Mouse (Mus musculus): Measurements from ENCODE around the gene Nceh1. TPM values are rescaled to one million over a fixed set of nuclear protein-coding genes. Genes with fewer than 3 reads are reported as not detected.
A peak's percentile ranks its signal among the peaks of the same experiment; 100 is the strongest.
"Not testable (repeated sequence)": the region's sequence is repeated elsewhere in the genome, so short reads cannot be mapped to it uniquely, and the experiment has no call there.

Nceh1 gene
- total RNA-seq, 2 experiments from 2014 or later = 108 to 114 TPM

DNA sequence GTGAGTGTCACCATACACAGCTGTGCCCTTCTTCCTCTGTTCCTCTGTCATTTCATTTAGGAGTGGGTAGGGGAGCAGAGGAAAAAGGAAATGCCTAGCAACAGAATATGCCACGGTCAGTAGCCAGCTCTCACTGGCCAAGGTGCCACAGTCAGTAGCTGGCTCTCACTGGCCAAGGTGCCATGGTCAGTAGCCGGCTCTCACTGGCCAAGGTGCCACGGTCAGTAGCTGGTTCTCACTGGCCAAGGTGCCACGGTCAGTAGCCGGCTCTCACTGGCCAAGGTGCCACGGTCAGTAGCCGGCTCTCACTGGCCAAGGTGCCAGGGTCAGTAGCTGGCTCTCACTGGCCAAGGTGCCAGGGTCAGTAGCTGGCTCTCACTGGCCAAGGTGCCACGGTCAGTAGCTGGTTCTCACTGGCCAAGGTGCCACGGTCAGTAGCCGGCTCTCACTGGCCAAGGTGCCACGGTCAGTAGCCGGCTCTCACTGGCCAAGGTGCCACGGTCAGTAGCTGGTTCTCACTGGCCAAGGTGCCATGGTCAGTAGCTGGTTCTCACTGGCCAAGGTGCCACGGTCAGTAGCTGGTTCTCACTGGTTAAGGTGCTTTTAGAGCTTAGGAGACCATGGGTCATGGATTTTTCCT lies 96.6 kb downstream of the Nceh1 start:
- DNase-seq (ENCODE audit: low spot score in 2 of 2) = not testable (repeated sequence)

DNA sequence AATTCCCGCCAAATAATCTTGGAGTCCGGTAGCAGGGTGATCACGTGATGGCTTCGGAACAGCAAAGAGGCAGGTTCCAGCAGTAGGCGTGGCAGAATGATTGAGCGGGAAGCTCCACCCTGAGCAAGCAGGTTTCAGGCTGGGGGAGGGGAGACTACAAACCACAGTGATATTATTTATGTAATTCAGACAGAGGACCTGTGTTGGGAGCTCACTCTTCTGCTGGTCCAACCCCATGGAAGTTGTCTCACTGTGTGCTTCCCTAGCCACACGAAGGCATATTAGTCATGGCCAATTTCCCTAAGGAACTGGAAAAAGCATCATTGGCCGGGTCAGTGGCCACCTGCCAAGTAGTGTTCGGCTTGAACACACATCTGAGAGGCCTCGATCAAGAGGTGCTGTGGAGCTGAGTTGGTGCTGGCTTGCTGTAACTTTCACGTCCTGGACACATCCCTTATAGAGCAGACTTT lies 97.5 kb downstream of the Nceh1 start:
- no peak for DNase-seq (ENCODE audit: low spot score in 2 of 2)

DNA sequence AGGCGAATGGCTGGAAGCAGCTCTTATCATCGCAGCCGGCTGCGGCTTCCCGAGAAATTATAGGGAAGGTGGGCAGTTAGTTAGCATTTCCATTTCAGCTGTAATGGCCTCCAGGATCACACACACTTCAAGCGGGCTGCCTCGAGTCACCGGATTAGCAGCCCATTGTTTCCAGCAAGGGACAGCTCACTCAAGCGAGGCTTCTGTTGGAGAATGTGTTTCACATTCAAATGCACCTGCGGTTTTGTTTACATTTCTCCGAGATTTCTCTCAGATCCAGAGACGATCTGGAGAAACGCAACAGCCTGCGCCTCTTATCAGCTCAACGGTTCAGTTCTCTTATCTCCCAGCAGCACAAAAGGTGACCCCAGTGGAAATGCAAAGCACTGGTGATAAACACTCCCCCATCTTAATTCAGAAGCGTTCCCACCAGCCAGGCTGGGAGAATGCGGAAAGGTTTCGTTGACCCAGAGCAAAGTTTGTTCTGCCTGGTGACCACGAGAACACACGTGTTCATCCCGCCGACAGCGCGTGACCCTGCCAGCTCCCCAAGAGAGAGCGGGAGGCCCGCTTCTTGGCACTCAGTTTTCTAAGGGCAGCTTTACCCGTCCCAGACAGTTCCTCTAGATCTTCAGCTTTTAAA lies 100.4 kb downstream of the Nceh1 start:
- DNase-seq (ENCODE audit: low spot score in 2 of 2) = no peak

GRCm38 (mm10) chr3:27283796-27284195 lies 101.0 kb downstream of the Nceh1 start:
- DNase-seq (ENCODE audit: low spot score in 2 of 2) = no peak

DNA sequence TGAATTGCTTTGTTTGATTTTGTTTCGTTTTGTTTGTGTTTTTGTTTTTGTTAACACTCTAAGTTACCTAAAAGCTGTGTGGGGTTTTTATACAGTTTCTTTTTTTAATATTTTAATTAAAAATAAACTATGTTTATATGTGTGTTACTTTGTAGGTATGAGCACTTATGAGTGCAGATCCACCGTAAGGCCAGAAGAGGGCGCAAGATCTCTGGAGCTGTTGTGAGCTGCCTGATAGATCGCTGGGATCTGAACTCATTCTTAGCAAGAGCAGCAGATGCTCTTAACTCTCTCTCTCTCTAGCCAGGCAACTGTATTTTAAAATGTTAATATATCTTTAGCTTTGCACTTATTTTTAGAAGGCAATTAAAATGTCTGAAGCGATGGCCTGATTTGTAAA lies 101.5 kb downstream of the Nceh1 start:
- DNase-seq (ENCODE audit: low spot score in 2 of 2) = no peak

- DNase-seq (ENCODE audit: low spot score in 2 of 2) = no peak
Measured at GRCm38 (mm10) chr3:27285072-27285471, 102.3 kb downstream of the Nceh1 start.

DNA sequence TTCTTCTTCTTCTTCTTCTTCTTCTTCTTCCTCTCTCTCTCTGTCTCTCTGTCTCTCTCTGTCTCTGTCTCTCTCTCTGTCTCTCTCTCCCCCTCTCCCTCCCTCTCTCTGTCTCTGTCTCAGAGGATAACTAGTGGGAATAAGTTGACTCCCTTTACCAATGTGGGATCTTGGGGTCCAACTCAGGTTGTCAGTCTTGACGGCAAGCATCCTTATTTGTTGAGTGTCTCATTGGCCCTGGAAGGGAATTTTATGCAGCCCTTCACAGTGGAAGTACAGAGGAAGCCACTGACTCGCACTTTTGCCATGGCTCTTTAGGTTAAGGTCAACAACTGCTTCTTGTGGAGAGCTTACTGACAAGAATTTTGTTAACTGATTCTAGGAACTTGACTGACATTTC lies 105.5 kb downstream of the Nceh1 start:
- DNase-seq (ENCODE audit: low spot score in 2 of 2) = no peak

DNA sequence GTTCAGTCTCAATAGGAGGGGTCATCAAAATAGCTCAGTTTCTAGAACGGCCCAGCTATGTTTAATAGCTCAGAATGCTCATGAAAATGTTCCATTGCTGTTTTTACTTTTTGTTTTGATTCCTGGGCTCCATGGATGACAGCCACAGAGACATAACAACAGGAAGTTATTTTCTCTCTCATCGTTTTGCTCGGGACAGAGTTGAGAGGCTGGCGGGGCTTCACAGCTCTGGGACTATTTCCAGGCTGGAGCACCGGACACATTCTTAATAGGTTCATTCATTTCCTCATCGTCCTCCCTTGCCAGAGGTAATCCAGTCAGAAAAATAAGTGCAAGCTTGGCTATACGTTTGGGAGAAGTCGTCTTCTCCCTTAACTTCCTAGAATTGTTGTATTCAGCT lies 106.1 kb downstream of the Nceh1 start:
- no peak for DNase-seq (ENCODE audit: low spot score in 2 of 2)

DNA sequence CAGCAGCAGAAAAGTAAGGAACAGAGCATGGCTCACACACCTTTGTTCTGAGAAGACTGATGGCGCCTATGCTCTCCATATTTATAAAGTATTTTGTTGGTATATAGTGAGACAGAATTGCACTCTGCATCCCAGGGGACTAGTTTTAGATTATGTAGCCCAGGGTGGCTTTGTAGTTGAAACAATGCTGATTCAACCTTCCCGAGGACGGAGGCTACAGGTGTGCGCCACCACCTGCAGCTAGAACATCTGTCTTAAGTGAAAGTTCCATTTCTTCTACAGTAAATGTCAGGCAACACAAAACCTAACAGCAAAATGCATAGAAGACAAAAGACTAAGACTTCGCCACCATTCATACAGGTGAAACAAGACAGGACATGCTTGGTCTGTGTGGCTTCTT lies 107.5 kb downstream of the Nceh1 start:
- no peak for DNase-seq (ENCODE audit: low spot score in 2 of 2)

DNA sequence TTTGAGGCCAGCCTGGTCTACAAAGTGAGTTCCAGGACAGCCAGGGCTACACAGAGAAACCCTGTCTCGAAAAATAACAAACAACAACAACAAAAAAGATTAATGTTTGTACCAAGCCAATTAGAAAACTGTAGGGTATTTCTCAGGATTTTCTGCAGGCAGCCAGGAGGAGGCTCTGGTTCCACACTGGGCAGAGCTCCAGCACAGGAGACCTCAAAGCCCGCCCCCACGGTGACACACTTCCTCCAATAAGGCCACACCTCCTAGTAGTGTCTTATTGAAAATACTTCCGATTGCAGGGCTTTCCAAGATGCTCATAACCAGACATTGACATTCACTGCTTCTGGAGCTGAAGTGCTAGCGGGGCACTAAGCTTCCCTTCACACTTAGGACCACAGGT lies 108.2 kb downstream of the Nceh1 start:
- DNase-seq (ENCODE audit: low spot score in 2 of 2) = not testable (repeated sequence)

GRCm38 (mm10) chr3:27291411-27291810 lies 108.6 kb downstream of the Nceh1 start:
- DNase-seq (ENCODE audit: low spot score in 2 of 2) = not testable (repeated sequence)

GRCm38 (mm10) chr3:27293645-27294385 lies 111.0 kb downstream of the Nceh1 start:
- DNase-seq (ENCODE audit: low spot score in 2 of 2) = no peak

GRCm38 (mm10) chr3:27300451-27300850 lies 117.7 kb downstream of the Nceh1 start:
- DNase-seq (ENCODE audit: low spot score in 2 of 2) = no peak

GRCm38 (mm10) chr3:27302339-27303022 lies 119.7 kb downstream of the Nceh1 start:
- no peak for DNase-seq (ENCODE audit: low spot score in 2 of 2)

DNA sequence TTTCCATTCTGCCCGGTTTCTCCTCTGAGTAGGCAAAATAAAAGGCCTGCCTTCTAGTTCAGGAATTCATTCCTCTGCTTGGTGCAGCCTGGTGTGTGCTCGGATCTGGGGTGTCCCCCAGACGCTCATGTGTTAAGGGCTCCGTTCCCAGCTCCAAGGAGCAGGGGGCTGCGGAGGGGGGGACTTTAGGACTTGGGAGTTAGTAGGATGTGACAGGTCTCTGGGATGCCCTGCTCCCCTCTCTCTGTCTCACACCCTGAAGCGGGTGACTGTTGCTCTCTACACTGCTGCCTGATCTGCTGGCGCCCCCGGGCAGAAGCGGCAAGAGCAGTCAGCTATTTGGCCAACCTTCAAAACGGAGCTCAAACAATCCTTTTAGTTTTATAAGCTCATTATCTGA lies 124.0 kb downstream of the Nceh1 start:
- no peak for DNase-seq (ENCODE audit: low spot score in 2 of 2)

DNA sequence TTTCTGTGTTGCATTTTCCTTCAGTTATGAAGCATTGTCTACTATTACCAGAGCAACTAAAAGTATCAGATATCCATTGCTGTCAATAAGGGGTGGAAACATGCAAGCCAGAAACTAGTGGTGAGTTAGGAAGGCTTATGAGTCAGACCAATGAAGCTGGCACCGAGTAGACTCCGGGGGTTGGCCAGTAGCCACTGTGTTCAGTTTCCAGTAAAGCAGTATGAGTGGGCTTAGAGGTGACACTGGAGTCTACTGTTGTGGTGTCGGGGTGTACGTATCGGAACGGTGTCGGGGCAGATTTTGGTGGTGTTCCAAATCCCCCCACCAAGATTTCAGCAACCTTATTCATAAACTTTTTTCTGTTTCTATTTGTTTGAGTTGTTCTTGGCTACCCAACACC lies 128.2 kb downstream of the Nceh1 start:
- peak; percentile 7 to 40 for DNase-seq (ENCODE audit: low spot score in 2 of 2)

- DNase-seq (ENCODE audit: low spot score in 2 of 2) = no peak
Measured at GRCm38 (mm10) chr3:27311475-27311874, 128.7 kb downstream of the Nceh1 start.

GRCm38 (mm10) chr3:27314506-27315164 lies 131.9 kb downstream of the Nceh1 start:
- DNase-seq (ENCODE audit: low spot score in 2 of 2) = no peak

GRCm38 (mm10) chr3:27316559-27317287 lies 134.0 kb downstream of the Nceh1 start, which contains the start of gene Tnfsf10:
Gene Tnfsf10, plus strand, starts transcription at chr3:27317028.
- no peak for DNase-seq (ENCODE audit: low spot score in 2 of 2)

DNA sequence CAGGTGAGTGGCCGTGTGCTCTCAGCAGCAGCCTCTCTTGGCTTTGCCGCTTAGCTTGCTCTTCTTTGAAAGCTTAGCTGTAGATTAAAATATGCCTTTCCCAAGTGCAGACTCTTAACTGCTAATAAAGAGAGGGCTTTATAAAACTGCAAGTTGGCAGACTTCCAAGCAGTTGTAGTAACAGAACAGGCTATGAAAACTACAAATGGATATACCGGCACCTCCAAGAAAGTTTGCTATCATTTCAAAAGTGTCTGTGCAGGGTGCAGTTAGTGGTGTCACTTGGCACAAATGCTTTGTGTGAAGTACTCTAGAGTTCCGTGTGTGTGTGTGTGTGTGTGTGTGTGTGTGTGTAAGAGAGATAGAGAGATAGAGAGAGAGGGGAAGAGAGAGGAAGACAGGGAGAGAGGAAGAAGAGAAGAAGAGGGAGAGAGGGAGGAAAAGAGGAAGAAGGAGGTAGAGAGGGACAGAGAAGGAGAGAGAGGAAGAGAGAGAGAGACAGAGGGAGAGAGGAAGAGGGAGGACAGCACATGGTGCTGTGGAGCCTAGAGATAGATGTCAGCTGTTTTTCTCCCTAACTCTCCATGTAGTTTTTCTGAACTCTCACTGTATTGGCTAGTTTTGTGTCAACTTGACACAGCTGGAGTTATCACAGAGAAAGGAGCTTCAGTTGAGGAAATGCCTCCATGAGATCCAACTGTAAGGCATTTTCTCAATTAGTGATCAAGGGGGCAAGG lies 134.7 kb downstream of the Nceh1 start:
- DNase-seq (ENCODE audit: low spot score in 2 of 2) = no peak
